Mouse (Mus musculus): Measurements from ENCODE around the gene Frmpd4.

DNA sequence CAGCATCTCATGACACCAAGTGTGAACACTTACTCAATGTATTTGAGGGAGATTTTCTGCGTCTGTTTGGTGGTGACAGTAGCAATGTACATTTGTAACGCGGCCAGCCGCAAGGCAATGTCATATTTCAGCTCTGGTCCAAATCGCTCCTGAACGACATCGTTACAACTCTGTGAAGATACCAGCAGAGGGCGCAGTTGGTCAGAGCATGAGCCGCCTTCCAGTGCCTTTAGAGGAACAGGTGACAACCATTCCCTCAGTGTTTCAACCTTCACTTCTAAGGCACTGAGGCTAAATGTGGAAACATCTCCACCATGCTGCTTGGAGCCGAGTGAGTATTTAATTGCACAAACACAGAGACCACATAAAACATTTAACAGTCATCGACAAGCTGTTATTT is 1079.3 kb downstream of the Frmpd4 start:
- TF ChIP-seq CTCF (IDR thresholded peaks at IDR 0.05; ENCODE audit: extremely low read depth, insufficient read depth, low read length) (peak; percentile 73), POLR2A (IDR thresholded peaks at IDR 0.05; ENCODE audit: extremely low read depth, insufficient read depth, low read length) (no peak)
